Mouse (Mus musculus) ovary, postnatal 14 days (tissue): ENCODE measurements around the gene Cngb1.
A peak's percentile ranks its signal among the peaks of the same experiment; 100 is the strongest.
"Not testable (repeated sequence)": the region's sequence is repeated elsewhere in the genome, so short reads cannot be mapped to it uniquely, and the experiment has no call there.

ENCODE experiments used
- DNase-seq: peaks from one replicate; pipeline ENCODE4 v3.0.0; 2022; ENCODE audit warnings: low spot score

Gene Cngb1

DNA sequence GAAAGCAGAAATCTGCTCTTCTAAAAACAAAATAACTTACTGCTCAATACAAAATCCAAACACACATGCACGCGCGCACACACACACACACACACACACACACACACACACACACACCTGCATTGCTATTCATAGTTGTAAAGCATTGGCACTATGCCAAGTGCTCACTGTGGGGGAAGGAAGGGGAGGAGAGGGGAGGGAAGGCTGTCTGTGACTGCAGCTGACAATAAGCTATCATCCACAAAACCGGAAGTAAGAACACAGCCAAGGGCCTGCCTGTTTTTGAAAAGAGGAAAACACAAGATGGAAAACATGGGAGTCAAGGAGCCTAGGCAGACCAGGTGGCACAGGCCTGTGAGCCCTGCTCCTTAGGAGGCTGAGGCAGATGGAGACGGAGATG, 61.2 kb downstream of the Cngb1 start:
- DNase-seq, result peak; percentile 27

DNA sequence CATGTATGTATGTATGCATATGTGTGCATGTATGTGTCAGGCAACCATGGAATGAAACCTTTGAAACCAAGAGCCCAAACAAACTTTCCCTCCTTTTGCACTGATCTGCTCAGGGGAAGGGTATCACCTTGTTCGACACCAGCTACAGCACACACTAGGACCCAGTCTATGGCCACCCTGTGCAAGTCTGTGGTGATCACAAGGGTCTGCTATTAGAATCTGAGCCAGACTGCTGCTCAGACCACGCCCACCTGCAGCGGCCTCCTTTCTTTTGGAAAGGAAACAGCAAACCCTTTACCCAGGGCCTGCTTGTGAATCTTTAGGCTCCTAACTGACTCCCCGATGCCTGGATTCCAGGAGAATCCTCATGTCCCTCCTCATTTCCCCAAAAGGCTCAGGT, 62.5 kb downstream of the Cngb1 start:
- DNase-seq, result no peak

GRCm38 (mm10) chr8:95242826-95243571, 63.4 kb downstream of the Cngb1 start:
- DNase-seq, result peak; percentile 13

- DNase-seq, result no peak
These were observed 64.1 kb downstream of the Cngb1 start for GRCm38 (mm10) chr8:95242099-95242825.

DNA sequence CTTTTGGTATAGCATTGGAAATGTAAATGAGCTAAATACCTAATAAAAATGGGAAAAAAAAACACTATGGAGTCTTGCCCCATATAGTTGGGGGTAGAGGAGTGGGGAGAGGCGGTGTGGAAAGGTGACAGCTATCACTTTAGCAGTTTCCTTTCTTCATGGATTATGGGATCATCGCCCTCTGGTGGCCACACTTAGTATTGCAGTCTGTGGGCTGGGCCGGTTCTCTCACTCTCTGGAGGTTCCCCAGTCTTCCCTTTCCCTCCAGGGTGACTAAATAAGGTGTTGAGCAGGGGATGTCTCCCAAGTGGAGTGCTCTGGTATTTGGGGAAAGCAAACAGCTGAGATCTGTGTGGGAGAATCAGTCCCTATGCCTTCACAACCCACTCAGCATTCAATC, 70.7 kb downstream of the Cngb1 start:
- DNase-seq, result peak; percentile 77

GRCm38 (mm10) chr8:95230086-95230485, 76.3 kb downstream of the Cngb1 start:
- DNase-seq, result not testable (repeated sequence)

GRCm38 (mm10) chr8:95227151-95227468, 79.3 kb downstream of the Cngb1 start:
- DNase-seq, result no peak

GRCm38 (mm10) chr8:95226251-95227150, 79.9 kb downstream of the Cngb1 start:
- DNase-seq, result no peak

- DNase-seq, result no peak
These were observed 82.4 kb downstream of the Cngb1 start for GRCm38 (mm10) chr8:95223969-95224368.

- DNase-seq, result no peak
These were observed 85.3 kb downstream of the Cngb1 start for GRCm38 (mm10) chr8:95221045-95221444.

GRCm38 (mm10) chr8:95220571-95220998, 85.8 kb downstream of the Cngb1 start:
- no peak for DNase-seq

GRCm38 (mm10) chr8:95219623-95220022, 86.8 kb downstream of the Cngb1 start:
- DNase-seq, result no peak

GRCm38 (mm10) chr8:95215709-95216360, 90.5 kb downstream of the Cngb1 start:
- DNase-seq, result no peak

- DNase-seq, result no peak
These were observed 96.5 kb downstream of the Cngb1 start for GRCm38 (mm10) chr8:95209924-95210323.

DNA sequence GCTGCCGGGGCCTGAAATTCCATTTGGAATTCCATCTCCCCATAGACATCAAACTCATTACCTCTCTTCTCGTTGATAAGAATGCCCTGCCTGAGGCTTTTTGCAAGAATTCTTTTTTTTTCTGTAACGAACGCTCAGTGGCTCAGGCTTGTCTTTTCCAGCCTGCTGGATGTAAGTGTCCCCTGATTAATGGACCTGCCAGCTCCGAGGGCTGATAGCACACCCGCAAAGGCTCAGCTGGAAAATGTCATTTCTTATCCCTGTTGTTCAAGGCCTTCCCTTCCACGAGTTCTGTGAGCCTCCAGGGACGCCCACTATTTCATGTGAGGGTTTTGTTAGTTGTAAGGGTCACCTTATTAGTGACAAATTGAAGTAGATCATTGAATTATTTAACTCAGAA, 100.4 kb downstream of the Cngb1 start:
- DNase-seq, result no peak

DNA sequence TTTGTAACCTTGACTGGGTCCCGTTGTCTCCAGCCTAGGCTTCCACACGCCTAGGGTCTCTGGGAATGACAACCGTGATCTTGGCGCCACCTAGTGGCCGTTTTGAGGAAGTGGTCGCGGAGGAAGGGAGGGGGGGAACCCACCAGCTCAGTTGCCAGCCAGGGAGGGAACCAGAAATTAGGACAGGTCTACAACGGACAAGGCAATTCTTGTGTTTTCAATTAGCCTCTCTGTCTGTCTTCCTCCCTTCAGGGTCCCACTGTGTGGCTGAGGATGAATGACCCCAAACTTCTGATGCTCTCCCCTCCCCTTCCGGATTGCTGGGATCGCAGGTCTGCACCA, 102.4 kb downstream of the Cngb1 start:
- peak; percentile 84 for DNase-seq

- DNase-seq, result no peak
These were observed 102.9 kb downstream of the Cngb1 start for GRCm38 (mm10) chr8:95203326-95204038.

GRCm38 (mm10) chr8:95202649-95203275, 103.6 kb downstream of the Cngb1 start, which contains the start of gene Kifc3:
Kifc3 (minus strand) TSS chr8:95202812.
- DNase-seq, result no peak

- DNase-seq, result no peak
These were observed 104.3 kb downstream of the Cngb1 start for GRCm38 (mm10) chr8:95202056-95202570.

- DNase-seq, result no peak
These were observed 104.9 kb downstream of the Cngb1 start for GRCm38 (mm10) chr8:95201491-95201890.

- no peak for DNase-seq
These were observed 106.4 kb downstream of the Cngb1 start for GRCm38 (mm10) chr8:95200001-95200405.
